Mouse (Mus musculus) naive thymus-derived CD4-positive, alpha-beta T cell, adult 2 months (primary cell): ENCODE measurements at regions not wholly inside any gene's neighbourhood (a gene's known extent, or its start where the extent isn't known, plus 50 kb on each side); places are given as distances from the start of the nearest gene placed in this dataset.
A peak's percentile ranks its signal among the peaks of the same experiment; 100 is the strongest.

Source experiments
- DNase-seq: peaks from one replicate; pipeline ENCODE4 v3.0.0-alpha.2; 2011; ENCODE audit warnings: low read depth

DNA sequence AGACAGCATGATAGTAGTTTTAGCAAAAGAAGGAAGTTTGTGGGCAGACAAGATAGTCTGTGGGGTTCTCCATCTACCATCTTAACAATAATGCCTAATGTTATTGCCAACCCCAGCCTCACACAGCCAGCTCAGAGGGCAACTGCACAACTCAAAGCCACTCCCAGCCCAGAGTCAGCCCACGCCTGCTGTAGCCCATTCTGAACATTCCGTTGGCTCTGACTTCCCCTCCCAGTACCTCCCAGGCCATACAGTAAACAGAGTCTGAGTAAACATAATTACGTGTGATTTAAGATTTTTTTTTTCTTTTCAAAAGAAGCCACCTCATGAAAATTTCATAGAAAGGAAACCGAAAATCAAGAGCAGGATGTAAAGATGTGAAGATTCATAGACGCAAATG is 222.3 kb upstream of the Jarid2 start:
- DNase-seq: peak; percentile 74

DNA sequence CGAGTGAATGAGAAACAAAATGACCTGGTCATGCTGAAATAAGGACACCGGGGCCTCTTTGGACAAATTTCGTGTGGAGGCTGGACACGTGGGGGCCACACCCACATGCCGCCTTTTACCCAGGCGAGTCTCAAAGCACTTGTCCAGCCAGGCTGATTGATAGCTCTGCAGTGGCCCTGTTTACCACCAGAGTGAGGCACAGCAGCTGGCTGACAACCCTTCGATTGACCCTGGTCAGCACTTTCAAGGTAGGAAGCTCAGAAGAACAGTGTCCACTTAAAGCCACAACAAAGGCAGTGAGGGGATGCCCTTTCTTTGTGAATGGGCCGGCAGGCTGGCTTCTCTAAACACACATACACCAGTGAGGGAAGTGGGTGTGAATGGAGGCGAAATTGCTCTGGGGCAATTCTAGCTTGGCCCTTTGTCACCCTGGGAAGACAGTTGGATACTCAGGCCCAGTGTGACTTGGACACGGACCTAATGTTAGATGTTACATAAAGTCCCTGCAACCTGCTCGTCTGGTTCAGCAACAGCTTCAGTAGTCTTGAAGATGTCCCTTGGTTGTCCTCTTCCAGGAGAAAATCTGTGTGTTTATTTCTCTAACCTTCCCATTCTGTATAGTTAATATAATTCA is 219.6 kb upstream of the Jarid2 start:
- DNase-seq: no peak

DNA sequence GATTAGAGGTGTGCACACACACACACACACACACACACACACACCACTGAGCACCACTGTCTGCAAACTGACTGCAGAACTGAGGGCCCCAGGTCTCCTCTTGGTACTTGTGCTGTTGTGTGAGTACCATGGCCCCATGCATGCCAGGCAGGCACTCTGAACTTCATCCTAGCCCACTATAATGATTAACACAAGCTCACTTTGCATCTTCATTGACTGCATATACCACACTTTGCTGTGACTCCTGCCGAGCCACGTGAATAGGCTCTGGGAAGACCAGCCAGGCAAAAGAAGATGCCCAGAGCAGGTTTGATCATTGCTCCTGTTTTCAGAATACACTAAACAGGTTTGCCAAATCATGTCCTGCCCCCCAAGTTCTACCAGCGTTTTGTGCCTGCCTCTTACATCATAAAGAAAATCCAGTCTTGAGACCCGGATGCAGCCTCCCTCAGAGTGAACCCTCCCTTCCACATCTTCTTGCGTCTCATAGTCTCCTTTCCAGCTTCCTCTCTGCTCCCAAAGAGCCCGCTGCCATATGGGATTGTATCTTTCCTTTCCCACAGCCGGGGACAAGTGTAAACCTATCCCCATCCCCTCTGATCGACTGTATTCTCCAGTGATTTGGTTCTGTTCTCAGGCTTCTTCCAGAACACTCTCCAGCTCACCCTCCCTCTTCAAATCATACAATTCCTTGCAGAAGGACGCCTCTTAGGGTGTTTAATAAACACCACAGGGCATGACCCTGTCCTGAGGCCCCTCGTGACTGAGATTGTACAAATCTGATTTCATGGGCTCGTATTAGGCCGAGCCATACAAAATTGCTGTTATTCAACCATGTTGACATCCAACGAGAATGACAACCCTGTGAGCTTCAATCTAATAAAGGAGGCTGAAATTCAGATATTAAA is 215.6 kb upstream of the Jarid2 start:
- DNase-seq: no peak

DNA sequence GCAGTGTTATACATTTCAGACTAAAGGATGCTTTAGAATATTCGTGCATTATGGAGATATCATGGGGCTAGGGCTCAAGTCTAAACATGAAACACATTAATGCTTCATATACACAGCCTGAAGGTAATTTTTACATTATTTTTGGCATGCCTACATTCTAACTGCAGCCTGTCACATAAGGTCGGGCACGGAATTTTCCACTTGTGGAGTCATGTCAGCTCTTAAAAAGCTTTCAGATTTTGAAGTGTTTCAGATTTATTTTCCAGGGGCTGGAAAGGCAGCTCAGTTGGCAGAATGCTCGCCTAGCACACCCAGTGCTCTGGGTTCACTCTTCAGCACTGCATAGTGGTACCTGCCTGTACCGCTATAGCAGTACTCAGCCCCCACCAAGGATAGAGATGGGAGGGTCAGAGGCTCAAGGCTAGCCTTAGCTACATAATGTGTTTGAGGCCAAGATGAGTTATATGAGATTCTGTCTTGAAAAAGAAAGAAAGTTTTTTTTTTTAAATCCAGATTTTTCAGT is 214.6 kb upstream of the Jarid2 start:
- no peak for DNase-seq

DNA sequence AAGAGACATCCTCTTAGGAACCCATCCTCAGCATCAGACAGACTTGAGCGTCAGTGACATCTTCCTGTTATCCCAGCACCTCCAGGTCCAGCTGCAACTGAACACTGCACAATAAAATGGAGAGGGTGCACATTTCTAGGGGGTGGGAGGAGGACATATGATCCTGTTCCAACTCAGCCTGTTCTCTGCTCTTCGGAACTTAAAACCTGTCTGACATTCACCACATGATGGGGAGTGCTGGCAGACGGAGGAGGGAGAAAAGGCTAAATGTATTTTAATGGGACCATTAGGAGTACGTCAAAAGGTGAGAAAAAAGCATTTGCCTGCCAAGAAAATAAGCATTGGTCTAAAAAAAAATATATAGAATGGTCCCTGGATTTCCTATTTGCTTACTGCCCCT is 212.4 kb upstream of the Jarid2 start:
- no peak for DNase-seq

DNA sequence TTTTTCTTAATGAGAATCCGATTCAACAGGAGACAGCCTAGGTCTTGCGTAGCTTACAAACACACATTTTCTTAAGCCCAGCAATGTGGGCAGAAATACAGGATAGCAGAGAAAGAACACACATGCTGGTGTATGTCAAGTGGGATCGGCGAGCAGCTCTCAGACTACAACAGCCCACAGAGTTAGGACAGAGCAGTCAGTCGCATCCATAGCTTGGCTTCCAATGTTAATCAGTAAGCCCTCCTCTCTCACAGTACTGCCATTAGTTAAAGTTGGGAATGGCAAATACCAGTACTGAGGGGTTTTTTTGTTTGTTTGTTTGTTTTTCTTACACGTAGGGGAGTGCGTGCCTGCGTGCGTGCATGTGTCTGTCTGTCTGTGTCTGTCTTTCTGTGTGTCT is 212.0 kb upstream of the Jarid2 start:
- no peak for DNase-seq

DNA sequence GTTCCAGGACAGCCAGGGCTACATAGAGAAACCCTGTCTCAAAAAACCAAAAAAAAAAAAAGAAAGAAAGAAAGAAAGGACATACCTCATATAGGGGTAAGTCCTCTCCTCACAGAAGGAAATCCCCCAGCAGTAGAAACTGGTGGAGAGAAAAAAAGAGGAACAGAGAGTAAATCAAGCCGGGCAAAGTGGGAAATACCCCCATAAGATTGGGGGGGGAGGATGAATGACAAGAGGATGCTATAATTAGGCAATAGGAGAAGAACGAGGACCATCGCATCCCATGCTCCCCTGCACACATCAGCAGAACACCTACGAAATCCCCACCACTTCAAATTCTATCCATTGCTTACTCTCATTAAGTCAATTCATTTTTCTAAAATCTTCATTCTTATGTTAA is 211.1 kb upstream of the Jarid2 start:
- no peak for DNase-seq

DNA sequence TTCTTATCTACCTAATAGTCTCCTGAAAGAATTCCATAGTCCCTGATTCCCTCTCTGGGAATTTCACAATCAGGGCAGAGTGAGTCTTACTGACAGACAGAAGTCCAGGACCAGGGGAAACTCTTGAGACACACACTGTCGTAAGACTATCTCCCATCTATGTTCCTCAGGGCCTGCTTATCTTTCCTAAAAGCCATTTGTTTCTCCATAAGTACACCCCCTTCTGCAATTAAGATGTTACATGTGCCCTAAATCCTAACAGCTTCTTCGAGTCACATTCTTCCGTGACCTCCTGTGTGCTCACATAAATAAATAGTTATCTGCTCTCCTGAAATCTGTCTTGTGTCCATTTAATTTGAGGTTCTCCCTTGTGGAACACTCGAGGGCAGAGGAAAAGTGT is 205.8 kb upstream of the Jarid2 start:
- DNase-seq: no peak

DNA sequence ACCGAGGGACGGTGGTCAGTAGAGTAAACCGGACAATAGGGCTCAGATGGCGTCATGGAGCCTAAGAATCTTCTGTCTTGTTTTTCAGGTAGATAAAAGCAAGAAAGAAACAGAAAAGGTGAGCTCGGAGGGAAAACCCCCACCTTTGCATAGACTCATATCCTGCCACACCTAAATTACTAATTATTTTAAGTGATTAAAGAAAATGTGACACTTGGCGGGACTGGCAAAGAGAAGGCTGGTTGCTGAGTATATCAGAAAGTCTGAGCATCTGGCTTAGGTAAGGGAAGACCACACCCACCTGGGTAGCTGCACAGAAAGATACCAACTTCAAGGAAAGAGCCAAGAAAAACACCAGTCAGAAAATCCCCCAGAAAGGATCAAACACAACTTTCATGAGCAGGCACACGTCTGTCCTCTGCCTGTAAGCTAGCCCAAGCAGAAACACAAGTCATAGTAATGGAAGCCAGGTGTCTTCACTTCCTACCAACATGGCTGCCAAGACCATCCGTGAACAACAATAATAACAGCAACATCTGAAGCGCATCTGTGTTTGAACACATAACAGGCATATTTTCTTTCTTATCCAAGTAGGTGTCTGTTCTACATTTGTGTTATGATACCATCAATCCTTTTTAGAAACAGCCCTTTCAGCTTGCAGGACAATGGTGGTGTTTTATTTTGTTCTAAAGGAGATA is 198.3 kb upstream of the Jarid2 start:
- DNase-seq: no peak

DNA sequence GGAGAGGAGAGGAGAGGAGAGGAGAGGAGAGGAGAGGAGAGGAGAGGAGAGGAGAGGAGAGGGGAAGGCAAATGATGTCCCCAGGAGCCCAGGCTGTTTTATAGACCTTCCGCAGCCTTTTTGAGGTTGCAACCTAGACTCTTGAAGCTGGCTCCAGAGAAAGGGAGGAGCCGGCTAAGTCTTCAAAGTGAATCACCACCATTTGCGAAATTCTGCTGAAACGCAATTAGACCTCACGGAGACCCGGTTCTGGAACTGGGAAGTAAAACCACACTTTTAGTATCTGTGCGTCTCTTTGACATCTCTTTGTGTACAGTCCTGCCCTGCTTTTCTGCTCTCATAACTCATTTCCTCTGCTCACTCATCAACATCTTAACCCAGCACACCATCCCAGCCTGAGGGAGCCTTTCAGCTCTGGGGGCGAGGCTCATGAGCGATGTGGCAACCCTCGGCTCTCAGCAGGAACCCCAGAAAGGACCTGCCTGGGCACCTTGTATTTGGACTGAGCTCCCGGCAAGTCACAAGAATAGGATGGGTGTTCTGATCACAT is 196.6 kb upstream of the Jarid2 start:
- DNase-seq: no peak

DNA sequence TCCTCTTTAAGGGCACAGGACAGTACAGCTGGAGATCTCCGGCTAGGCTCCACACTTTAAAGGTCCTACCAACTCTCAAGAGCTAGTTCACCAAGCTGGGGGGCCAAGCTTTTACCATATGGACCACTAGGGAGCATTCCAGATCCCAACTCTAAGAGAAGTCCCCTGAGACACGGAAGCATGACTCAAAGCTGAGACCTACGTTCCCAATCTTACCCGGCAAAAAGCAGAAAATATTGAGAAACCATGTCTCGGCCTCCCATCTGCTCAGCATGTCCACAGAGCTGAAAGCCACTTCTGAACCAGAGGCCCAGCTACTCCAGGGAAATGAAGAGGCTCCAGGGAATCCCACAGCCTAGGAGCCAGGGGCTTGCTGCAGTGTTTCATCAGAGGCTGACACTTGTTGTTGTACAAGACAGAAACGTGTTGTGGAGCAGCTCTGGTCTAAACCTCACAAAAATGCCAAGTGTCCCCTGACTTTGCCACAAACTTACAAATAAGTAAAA is 194.6 kb upstream of the Jarid2 start:
- DNase-seq: no peak

DNA sequence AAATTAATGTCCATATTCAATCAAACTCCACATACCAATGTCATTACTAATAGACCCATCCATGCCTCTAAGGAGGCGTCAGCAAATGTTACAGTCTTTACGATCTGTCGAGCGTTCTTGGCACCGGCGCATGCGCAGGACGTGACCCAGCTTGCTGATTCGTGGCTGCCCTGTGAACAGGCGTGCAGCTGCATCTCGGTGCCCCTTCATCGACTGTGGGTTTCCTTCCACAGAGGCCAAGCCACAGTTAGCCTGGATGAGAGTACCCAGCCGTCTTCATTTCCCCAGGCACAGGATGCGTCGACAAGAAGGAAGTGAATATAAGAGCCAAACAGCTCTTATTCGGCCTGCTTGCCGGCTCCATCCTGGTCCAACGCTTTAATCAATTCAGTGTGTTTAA is 193.8 kb upstream of the Jarid2 start:
- DNase-seq: peak; percentile 82

DNA sequence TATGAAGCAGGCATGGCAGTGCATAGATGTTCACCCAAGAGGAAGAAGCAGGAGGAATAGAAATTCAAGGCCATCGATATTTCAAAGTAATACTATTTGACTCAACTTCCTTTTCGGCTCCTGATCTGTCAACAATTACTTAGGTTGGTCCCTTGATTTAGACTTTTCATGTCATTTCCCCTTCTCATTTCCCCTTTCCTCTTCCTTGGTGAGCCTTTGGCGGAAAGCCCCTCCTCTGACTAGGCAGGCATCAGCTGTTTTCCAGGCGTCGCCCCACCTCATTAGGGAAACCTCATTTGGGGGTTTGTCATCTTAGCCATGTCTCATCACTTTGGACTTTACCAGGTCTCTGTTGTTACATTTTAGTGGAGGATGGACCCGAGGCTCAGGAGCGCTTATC is 191.0 kb upstream of the Jarid2 start:
- no peak for DNase-seq

DNA sequence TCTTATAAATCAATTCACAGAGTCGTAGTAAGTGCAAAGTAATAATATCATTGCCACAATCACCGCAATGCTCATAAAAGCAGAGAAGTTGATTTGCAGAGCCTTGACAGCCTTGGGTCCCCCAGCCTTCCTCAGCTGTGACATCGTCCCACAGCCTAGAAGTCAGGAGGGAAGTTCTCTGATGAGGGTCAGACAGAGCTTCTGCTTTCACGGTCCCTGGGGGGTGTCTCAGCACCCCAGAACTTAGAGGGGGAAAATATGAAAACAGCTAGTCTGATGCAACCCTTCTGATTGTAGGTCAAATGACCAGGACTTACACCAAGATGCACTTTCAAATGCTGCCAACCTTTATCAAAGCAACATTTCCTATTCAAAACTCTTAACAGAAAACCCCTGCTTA is 188.9 kb upstream of the Jarid2 start:
- DNase-seq: no peak

DNA sequence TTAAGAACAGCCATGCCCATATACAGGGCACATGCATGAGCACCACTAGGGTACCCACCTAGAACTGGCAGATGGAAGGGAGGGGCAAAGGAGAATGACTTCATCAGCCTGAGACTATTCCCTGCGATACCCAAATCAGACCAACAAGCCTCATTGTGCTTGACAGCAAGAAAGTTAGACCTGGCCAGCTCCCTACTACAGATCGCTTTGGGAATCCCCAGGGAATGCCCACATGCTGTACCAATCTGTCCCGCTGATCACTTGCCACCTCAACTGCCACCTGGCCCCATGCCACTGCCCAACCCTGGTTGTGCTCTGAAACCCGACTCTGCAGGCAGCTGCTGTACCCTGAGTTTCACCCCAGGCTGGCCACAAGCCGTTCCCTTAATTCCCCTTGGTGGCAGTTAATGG is 188.0 kb upstream of the Jarid2 start:
- no peak for DNase-seq

DNA sequence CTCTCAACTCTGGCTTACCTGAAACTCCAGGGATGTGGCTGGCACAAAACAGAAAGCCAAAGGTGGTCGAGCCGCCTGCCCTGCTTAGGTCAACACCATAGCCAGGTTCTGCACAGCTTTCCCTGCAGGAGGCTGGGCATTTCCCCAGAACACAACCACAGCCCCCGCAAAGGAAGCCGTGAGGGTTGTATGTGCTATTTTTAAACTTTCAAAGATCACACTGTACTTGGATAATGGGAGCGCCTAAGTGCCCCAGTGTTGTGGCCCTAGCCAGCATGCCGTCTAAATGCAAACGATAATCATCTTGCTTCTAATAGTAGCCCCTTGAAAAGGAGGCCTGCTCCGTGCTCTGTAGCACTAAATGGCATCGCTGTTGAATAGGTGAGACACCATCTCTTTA is 184.5 kb upstream of the Jarid2 start:
- DNase-seq: no peak

DNA sequence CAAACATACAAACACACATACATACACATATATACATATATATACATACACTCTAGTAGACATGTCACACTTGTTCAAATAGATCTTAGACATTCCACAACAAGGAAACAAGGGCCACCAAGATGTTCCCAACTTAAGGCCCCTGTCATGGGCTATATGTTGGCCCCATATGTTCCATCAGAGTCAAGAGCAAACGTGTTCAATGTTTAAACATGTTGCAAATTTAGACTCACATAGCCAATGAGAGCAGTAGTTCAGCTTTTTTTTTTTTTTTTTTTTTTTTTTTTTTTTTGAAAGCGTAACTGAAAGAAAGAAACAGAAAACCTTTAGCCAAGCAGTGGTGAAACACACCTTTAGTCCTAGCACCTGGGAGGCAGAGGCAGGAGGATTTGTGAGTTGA is 183.0 kb upstream of the Jarid2 start:
- no peak for DNase-seq

DNA sequence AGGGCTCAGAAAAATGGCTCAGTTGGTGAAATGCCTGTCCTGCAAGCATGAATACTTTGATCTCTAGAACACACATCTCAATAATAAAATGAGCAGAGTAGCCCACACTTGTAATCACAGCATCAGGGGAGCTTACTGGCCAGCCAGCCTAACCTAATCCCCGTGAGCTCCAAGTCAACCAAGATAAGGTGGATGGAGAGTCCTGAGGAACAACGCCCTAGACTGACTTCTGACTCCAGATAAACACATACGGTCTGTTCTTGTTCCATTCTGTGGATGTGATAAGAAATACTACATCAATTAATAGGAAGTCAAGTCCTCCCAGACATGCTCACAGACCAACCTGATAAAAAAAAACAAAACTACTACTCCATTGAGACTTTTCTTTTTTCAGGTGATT is 180.4 kb upstream of the Jarid2 start:
- DNase-seq: no peak

DNA sequence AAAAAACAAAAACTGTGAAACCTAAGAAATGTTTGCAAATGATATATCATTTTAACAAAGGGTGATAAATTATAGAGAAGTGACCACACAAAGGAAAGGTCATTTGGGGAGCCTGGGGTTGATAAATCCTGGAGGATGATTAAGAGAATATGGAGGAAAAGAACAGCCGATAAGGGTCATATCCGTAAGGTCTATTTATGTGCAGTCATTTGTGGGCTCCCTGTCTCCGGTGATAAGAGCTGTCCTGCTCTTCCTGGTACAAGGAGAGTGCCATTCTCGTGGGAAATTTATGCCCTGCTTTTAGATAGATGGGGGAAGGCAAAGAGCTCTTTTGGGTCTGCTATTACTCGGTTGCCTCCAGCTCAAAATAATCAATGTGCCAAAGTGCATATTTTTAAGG is 175.9 kb upstream of the Jarid2 start:
- no peak for DNase-seq

DNA sequence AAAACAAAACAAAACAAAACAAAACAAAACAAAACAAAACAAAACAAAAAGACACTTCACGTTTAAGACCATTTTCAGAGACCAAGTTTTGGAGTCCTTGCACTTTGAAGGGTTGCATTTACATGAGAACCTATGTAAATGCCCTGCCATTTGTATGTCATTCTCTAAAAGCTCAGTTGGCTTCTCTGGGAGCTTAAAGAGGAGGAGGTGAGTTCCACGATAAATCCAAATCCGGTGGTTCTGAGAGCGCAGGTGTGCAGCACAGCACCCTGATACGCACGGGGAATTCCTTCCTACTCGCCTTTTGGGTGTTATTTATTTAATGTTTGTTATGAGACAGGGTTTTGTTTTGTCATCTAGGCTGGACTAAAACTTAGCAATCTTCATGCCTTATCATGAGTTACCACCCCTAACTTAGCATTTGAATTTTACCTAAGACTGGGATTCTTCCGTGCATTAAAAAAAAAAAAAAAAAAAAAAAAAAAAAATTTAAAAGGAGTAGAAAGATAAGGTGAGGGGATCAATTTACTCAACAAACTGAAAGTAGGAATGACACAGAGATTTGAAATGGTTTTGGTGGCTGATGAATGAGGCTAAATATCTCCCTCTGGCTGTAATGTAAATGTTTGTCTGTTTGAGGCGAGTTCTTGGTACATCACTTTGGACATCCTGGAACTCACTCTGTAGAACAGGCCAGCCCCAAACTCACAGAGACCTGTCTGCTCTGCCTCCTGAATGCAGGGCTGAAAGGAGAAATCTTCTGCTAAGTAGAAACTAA is 174.4 kb upstream of the Jarid2 start:
- no peak for DNase-seq

DNA sequence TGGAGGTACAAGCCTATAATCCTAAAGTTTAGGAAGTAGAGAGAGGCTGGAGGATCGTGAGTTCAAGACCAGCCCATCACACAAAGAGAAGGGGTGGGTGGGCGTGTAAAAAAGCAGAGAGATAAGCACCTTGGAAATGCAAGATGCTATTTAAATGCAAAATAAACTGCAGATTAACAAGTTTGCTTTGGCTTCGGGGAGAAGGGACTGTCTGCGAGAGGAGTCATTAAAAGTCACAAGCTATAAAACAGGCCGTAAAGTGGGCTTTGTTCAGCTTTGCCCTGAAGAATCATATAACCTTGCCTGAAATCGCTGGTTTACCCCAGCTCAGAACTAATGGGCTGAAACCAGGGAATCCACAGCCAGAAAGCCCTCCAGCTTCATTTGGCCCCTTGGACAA is 173.3 kb upstream of the Jarid2 start:
- DNase-seq: no peak

DNA sequence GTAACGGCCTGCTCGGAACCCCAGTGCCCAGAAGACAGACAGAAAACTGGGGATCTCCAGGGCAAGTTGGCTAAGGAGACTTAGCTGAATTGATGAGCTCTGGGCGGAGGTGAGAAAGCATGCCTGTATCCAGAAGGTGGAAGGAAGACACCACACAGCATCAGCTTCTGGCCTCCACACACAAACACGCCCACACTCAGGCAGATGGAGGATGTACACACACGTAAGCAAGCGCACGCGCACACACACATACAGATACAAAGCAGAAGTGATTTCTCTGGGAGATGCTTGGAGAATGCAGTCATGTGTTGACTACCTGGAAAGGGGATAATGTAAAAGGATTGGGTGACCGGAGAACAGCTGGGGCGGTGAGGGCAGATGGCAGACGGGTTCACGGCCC is 171.2 kb upstream of the Jarid2 start:
- DNase-seq: no peak
